9 mouse cellular contexts compared by ENCODE assay signal in genomic region chr11:114205192-114205591, GRCm38 (mm10).
A peak's percentile ranks its signal among the peaks of the same experiment; 100 is the strongest.
DNase-seq lines count a peak whose midpoint lies in the region; TF ChIP-seq lines count a peak whose summit lies in the region.
"Had no signal": no experiment of that assay in that cellular context is flagged by ENCODE, and none has a peak within 500 bp of the region (broad histone marks: within the 10 kb centered on the region; RNA-seq: fewer than 3 reads in every experiment).

No protein-coding gene starts in this region.

- DNase-seq in adrenal gland, adult (ENCODE audit: inconsistent age in 2 of 2, low spot score in 1 of 2): peak; percentile 45 to 83
- DNase-seq in adrenal gland, adult 8-10 months: no peak
- peak; percentile 47 to 54 for DNase-seq in left cerebral cortex, adult 2 months (ENCODE audit: extremely low spot score in 1 of 2, low spot score in 2 of 2)
- DNase-seq in left cerebral cortex, postnatal 10 days (ENCODE audit: extremely low spot score in 1 of 2, low spot score in 2 of 2): no peak
- peak; percentile 73 for DNase-seq in adrenal gland, postnatal 14 days
- peak; percentile 60 for DNase-seq in forelimb bud, embryonic 11.5 days (ENCODE audit: low read depth, low spot score)
- peak; percentile 61 for DNase-seq in lung, postnatal 14 days
- DNase-seq in testis, postnatal 10 days (ENCODE audit: low spot score): peak; percentile 76

- no peak overlapping the region for H3K4me3 ChIP-seq in left cerebral cortex, adult 2 months
- H3K4me3 ChIP-seq: hindbrain, embryonic 15.5 days had no signal

- H3K27ac ChIP-seq in left cerebral cortex, adult 2 months: no peak overlapping the region
- H3K27ac ChIP-seq: hindbrain, embryonic 15.5 days had no signal

- peak; percentile 69 for TF ChIP-seq CTCF in left cerebral cortex, adult 2 months (IDR thresholded peaks at IDR 0.05)

- intact Hi-C loops in left cerebral cortex, adult 2 months (cut with DNase I): loop anchor here (5.0 kb wide), 2 partner anchors 62 to 432 kb away; no protein-coding TSS in a partner anchor
- intact Hi-C loops in left cerebral cortex, postnatal 10 days (cut with DNase I): no loop called here

Comparison
In these comparisons a context has a peak if more than half of its experiments do, and no peak if none do; other contexts are left out.
1. DNase-seq: peak in adrenal gland, adult (2 of 2), left cerebral cortex, adult 2 months (2 of 2), adrenal gland, postnatal 14 days (single experiment), forelimb bud, embryonic 11.5 days (single experiment), lung, postnatal 14 days (single experiment) and testis, postnatal 10 days (single experiment); none in adrenal gland, adult 8-10 months (single experiment) and left cerebral cortex, postnatal 10 days (0 of 2).